Mouse (Mus musculus) forebrain, embryonic 10.5 days (tissue): ENCODE results near the gene Mylip. TPM values are rescaled to one million over a fixed set of nuclear protein-coding genes. Genes with fewer than 3 reads are reported as not detected.
A peak's percentile ranks its signal among the peaks of the same experiment; 100 is the strongest.

Experiments
- DNase-seq: peaks from one replicate; pipeline ENCODE4 v3.0.0-alpha.2; 2017; ENCODE audit warnings: low spot score; ENCODE audit errors: extremely low spot score
- H3K27ac ChIP-seq: fragments of 300-500 bp; sonication (generic); 2 replicates; pipeline ENCODE4 v1.5.1; 2016; ENCODE audit warnings: mild to moderate bottlenecking
- H3K27me3 ChIP-seq: fragments of 300-500 bp; sonication (generic); 2 replicates; pipeline ENCODE4 v1.6.1; 2016; ENCODE audit warnings: mild to moderate bottlenecking; ENCODE audit not compliant: poor library complexity, severe bottlenecking
- H3K36me3 ChIP-seq: fragments of 300-500 bp; sonication (generic); replicated peaks from 2 replicates; pipeline ENCODE4 v1.6.1; 2016; ENCODE audit warnings: mild to moderate bottlenecking, moderate library complexity
- H3K4me1 ChIP-seq: fragments of 300-500 bp; sonication (generic); 2 replicates; pipeline ENCODE4 v1.6.1; 2016
- H3K4me3 ChIP-seq: fragments of 300-500 bp; sonication (generic); 2 replicates; pipeline ENCODE4 v1.5.1; 2016; ENCODE audit warnings: mild to moderate bottlenecking, moderate library complexity
- H3K9me3 ChIP-seq: fragments of 300-500 bp; sonication (generic); 2 replicates; pipeline ENCODE4 v1.6.1; 2016; ENCODE audit warnings: mild to moderate bottlenecking, moderate library complexity
- WGBS: fragments of 180-500 bp; shearing (Covaris S2); methylation state at CpG from one replicate; pipeline ENCODE4 v1.1.7; 2016; 5-methylcytosine and 5-hydroxymethylcytosine counted together
- polyA plus RNA-seq: library from polyadenylated mRNA; unstranded; fragments of >200 nt; fragmentation: Nextera tagmentation; extraction: Ambion mirVana; gene quantifications from 2 replicates; pipeline ENCODE4 v1.2.1, GENCODE M21; 2016

Gene Mylip
- 4.1 and 4.9 TPM in 2 replicates for polyA plus RNA-seq

DNA sequence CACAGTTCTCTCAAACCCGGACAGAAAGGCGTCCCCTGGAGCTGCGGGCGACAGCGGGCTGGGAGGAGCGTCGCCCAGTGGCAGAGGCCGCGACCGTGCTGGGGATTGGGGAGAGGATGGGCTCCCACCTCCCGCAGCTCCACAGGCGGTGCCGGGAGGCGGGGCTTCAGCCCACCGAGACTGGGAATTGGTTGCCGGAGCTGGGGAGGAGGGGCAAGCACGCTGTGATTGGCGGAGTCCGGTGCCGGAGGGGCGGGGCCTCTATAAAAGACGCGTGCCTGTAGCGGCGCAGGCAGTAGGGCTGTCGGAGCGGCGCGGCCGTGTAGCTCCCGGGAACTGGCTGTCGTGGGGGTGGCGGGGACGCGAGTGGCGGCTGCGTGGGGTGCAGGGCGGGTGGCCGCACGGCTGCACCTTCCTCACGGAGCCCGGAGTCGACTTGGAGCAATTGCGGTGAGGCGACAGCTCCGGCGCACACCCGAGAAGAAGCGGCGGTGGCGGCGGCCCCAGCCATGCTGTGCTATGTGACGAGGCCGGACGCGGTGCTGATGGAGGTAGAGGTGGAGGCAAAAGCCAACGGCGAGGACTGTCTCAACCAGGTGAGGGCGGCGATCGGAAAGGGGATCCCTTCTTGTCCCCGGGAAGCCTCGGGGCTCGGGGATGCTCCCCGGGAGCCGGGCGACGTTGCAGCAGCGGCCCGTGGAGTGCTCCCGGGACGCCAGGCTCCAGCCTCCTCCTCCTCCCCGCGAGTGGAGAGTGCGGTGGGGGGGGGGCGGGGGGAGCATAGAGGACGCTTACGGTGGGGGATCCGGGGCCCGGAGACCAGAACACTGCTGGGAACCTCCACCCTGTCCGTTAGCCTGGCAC is at the start of gene Mylip:
Gene Mylip (plus strand): TSS at position 295 of the 864 bp plus-strand sequence.
- peak; percentile 97 for DNase-seq
- peaks cover 26% of the 10 kb centered on the region for H3K27me3 ChIP-seq
- H3K36me3 ChIP-seq = no peaks in the 10 kb centered on the region
- WGBS = under 1% methylated on average over 80 of the region's 81 CpGs
- no peaks in the 10 kb centered on the region for H3K9me3 ChIP-seq
- H3K27ac ChIP-seq = peak within 1 kb of the TSS; percentile 88
- H3K4me3 ChIP-seq = peak within 1 kb of the TSS; percentile 83
- H3K4me1 ChIP-seq = peaks cover 58% of the 10 kb centered on the region

DNA sequence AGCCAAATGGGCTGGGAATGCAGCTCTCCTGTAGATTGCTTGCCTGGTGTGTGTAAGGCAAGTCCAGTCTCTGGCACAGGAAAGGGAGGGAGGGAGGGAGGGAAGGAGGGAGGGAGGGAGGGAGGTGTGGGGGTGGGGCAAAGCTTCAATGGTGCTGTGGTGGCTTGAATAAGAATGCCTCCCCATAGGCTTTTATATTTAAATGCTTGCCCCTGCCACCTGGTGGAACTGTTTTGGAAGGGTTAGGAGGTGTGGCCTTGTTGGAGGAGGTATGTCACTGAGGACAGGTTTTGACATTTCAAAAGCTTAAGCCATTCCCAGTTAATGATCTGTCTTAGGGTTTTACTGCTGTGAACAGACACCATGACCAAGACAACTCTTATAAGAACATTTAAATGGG is 47.6 kb upstream of the Mylip start:
- DNase-seq = no peak
- Histone ChIP-seq H3K27ac (no peak overlapping the region), H3K4me3 (no peak overlapping the region)

DNA sequence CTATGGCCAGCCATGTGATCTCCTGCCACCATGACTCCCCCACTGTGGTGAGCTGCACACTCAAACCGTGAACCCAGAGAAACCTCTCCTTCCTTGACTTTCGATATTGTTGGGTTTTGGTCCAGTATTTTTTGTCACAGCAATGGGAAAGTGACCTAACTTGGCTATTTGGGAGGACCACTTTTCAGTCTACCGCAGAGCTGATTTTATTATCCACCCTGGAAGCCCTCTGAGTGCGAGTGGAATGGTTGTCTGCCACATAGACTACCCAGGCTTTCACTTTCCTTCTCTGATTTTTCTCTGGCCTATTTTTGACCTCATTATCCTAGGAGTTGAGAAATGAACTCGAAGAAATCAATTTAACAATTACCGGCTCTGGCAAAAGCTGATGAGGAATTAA is 46.0 kb upstream of the Mylip start:
- H3K4me3 ChIP-seq = no peak overlapping the region
- WGBS = 92% methylated on average over 6 of the region's 6 CpGs
- DNase-seq = no peak
- no peaks in the 10 kb centered on the region for H3K36me3 ChIP-seq
- no peaks in the 10 kb centered on the region for H3K27me3 ChIP-seq
- no peak overlapping the region for H3K27ac ChIP-seq
- no peaks in the 10 kb centered on the region for H3K9me3 ChIP-seq
- H3K4me1 ChIP-seq = peaks cover 11% of the 10 kb centered on the region

More for the DNA sequence above, 47.6 kb upstream of the Mylip start:
- Histone ChIP-seq H3K4me1 (peaks cover 11% of the 10 kb centered on the region), H3K27me3 (no peaks in the 10 kb centered on the region), H3K9me3 (no peaks in the 10 kb centered on the region), H3K36me3 (no peaks in the 10 kb centered on the region)

DNA sequence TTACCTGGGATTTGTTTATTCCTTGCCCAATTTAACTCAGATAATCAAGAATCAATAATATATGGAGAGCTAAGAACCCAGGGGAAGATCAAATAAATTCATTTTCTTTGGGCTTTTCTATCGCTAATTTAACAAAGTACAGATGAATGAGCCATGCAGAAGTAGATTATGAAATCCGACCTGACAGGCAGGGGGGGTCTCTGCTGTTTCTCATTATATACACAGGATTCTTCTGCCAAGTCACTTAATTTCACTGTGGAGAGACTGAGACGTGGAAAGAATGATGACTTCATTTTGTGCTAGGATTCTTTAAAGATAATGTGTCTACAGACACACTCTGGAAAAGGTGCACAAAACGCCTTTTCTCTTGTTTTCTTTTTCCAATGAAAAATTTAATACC is 45.6 kb upstream of the Mylip start:
- DNase-seq = no peak
- H3K36me3 ChIP-seq = no peaks in the 10 kb centered on the region
- no peak overlapping the region for H3K27ac ChIP-seq
- H3K4me3 ChIP-seq = no peak overlapping the region
- peaks cover 11% of the 10 kb centered on the region for H3K4me1 ChIP-seq
- 77% methylated on average over 4 of the region's 4 CpGs for WGBS
- H3K9me3 ChIP-seq = no peaks in the 10 kb centered on the region
- no peaks in the 10 kb centered on the region for H3K27me3 ChIP-seq

DNA sequence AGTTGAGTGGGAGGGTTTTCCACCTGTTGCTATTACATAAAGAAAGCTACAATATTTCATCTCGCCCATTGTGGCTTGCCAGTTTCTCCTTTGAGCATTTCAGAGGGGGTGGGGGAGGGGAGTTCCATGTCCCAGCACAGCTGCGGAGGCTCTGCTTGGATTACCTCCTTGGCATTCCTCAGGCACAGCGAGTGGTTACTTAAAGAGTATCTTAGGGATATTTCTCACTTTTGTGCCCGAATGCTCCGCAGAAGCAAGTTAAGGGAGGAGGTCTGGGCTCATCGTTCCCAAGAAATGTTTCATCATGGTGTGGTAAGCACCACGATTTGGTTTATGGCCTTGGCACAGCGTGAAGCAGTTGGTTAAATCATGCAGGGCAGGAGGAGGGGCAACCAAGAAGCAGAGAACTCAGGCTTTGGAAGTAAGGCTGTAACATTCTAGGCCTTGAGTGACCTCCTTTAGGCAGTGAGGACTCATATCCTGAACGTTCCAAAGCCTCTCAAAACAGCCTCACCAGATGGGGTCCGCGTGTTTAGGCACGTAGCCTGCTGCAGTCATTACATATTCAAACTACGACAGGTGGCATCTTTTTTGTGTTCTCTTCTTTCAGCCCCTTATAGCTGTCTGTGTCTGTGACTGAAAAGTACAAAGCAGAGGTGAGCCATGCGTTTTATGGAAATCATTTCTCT is 43.9 kb upstream of the Mylip start:
- Histone ChIP-seq H3K4me3 (no peak overlapping the region), H3K4me1 (peaks cover 11% of the 10 kb centered on the region), H3K36me3 (no peaks in the 10 kb centered on the region), H3K27me3 (no peaks in the 10 kb centered on the region), H3K9me3 (no peaks in the 10 kb centered on the region), H3K27ac (0 out of 2 replicates have a peak overlapping the region, but pooled peaks have one; percentile 44)
- peak; percentile 20 for DNase-seq
- WGBS = 28% methylated on average over 14 of the region's 14 CpGs

DNA sequence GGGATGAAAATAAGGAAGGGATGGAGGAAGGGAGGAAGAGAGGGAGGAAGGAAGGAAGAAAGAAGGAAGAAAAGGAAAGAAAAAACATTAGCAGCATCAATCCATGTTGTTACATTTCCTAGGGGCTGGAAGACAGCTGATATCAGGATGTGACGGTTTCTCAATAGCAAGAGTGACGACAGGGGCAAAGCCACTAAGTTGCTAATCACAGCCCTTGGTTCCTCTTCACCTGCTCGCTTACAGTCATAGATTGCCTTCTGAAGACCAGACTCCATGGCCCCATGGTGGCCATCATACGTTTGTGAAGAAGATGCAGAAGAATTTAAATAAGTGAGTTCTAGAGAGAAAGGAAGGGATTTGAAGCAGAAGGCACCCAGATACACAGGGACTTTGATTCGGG is 38.1 kb upstream of the Mylip start:
- WGBS = 88% methylated on average over 5 of the region's 5 CpGs
- H3K4me3 ChIP-seq = no peak overlapping the region
- H3K27ac ChIP-seq = no peak overlapping the region
- no peaks in the 10 kb centered on the region for H3K36me3 ChIP-seq
- H3K9me3 ChIP-seq = no peaks in the 10 kb centered on the region
- no peak for DNase-seq
- H3K4me1 ChIP-seq = no peaks in the 10 kb centered on the region
- H3K27me3 ChIP-seq = no peaks in the 10 kb centered on the region

DNA sequence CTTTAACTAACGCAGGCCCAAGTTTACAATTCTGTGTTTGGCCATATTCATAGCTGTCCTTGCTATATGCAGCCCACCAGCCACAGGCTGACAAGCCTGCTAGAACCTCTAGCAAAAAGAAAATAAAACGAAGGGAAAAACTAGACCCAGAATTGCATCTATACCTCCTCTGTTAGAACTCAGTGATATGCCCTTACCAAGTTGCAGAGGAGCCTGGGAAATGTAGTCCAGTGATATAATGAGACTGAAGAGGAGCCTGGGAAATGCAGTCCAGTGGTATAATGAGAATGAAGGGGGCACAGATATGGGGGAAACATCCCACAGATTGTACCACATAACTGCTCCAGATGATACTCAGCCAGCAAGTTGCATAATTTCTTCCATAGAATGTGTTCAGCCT is 34.7 kb upstream of the Mylip start:
- no peak for DNase-seq
- Histone ChIP-seq H3K9me3 (no peaks in the 10 kb centered on the region), H3K27me3 (no peaks in the 10 kb centered on the region), H3K4me1 (no peaks in the 10 kb centered on the region), H3K4me3 (no peak overlapping the region), H3K27ac (no peak overlapping the region), H3K36me3 (no peaks in the 10 kb centered on the region)
- 79% methylated on average over 2 of the region's 2 CpGs for WGBS

DNA sequence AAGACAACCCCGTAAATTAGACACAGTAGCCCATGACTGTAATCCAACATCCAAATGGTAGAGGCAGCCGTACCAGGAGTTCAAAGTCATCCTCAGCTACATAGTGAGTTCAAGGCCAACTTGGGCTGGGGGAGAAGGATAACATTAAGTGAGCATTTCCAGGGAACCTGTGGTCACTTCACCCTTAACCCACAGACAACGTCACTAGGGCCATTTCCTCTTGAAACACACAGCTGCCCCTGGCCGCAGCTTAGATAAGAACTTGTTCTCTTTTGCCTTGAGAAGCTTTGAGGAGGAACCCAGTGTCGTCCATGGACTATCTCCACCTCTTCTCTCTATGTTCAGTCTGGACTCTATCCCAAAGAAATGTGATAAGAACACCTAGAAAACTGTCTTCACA is 31.3 kb upstream of the Mylip start:
- WGBS = 86% methylated on average over 5 of the region's 5 CpGs
- H3K9me3 ChIP-seq = 0 out of 2 replicates have a peak, but pooled peaks cover 4% of the 10 kb centered on the region
- H3K4me3 ChIP-seq = no peak overlapping the region
- no peak overlapping the region for H3K27ac ChIP-seq
- H3K27me3 ChIP-seq = no peaks in the 10 kb centered on the region
- H3K4me1 ChIP-seq = no peaks in the 10 kb centered on the region
- no peak for DNase-seq
- H3K36me3 ChIP-seq = no peaks in the 10 kb centered on the region

DNA sequence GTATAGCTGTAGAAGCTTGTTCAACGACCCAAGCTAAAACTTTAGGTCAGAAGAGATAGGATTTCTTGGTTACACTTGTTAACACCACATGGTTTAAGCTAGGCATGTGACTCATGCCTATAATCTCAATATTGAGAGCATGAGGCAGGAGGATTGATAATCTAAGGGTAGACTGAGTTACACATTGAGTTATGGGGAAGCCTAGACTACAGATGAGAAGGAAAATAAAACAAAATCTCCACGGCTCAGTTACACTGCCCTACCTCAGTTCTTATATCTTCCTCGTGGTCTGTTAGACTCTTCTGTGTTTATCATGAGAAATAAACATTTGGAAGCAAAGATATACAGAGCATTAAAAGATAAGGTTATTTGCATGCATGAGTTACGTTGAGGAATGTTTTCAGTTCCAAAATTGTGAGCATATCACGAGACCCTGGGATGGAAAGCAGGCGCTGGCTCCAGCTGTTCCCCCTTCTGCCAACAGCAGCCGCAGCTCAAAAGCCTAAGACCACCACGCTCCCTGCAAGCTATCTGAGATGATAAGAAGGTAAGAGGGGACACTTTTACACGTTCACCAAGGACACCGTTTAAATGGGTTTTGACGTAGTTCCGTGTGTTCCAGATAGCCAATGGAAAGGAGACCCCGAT is 30.7 kb upstream of the Mylip start:
- 92% methylated on average over 13 of the region's 13 CpGs for WGBS
- H3K27ac ChIP-seq = no peak overlapping the region
- 0 out of 2 replicates have a peak, but pooled peaks cover 4% of the 10 kb centered on the region for H3K9me3 ChIP-seq
- no peaks in the 10 kb centered on the region for H3K4me1 ChIP-seq
- DNase-seq = no peak
- no peak overlapping the region for H3K4me3 ChIP-seq
- no peaks in the 10 kb centered on the region for H3K36me3 ChIP-seq
- no peaks in the 10 kb centered on the region for H3K27me3 ChIP-seq

DNA sequence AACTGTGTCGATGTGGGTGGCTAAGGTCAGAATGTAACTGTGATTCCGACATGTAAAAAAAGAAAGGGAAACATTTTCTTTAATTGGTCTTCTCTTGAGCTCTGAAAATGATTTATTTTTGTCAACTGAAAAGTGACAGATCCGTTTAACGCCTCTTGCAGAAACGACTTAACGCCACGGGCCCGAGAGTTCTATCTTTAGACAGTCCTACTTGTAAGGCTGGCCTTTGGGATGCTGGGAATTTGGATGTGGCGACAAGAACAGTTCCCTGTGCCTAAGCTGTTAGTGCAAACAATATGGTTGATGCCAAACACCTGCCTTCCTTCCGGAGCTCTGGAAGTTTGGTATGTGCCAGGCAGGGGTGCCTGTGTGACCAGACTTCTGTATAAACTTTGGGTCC is 23.8 kb upstream of the Mylip start:
- 90% methylated on average over 10 of the region's 10 CpGs for WGBS
- Histone ChIP-seq H3K4me3 (no peak overlapping the region), H3K9me3 (0 out of 2 replicates have a peak, but pooled peaks cover 4% of the 10 kb centered on the region), H3K27me3 (no peaks in the 10 kb centered on the region), H3K36me3 (no peaks in the 10 kb centered on the region), H3K27ac (no peak overlapping the region), H3K4me1 (no peaks in the 10 kb centered on the region)
- DNase-seq = no peak

DNA sequence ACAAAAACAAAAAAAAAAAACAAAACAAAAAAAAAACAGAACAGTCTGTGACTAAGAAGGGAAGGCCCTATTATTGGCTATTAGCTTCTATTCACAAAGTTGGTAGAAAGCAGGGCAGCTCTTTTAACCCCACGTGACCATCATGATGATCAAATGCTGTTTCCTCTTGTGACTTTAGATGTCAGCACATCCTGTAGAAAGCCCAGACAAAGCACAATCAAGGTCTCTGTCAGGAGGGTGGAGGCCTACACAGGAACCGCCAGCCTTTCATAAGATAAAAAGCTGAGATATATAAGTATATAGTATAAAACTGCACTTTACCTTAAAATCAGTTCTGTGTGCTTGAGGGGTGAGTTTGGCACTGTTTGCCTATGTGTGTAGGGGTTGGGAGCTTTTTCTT is 17.9 kb upstream of the Mylip start:
- H3K4me3 ChIP-seq = no peak overlapping the region
- DNase-seq = no peak
- 0 out of 2 replicates have a peak, but pooled peaks cover 7% of the 10 kb centered on the region for H3K27me3 ChIP-seq
- no peaks in the 10 kb centered on the region for H3K36me3 ChIP-seq
- no peak overlapping the region for H3K27ac ChIP-seq
- no peaks in the 10 kb centered on the region for H3K9me3 ChIP-seq
- H3K4me1 ChIP-seq = peaks cover 22% of the 10 kb centered on the region
- 79% methylated on average over 2 of the region's 2 CpGs for WGBS

DNA sequence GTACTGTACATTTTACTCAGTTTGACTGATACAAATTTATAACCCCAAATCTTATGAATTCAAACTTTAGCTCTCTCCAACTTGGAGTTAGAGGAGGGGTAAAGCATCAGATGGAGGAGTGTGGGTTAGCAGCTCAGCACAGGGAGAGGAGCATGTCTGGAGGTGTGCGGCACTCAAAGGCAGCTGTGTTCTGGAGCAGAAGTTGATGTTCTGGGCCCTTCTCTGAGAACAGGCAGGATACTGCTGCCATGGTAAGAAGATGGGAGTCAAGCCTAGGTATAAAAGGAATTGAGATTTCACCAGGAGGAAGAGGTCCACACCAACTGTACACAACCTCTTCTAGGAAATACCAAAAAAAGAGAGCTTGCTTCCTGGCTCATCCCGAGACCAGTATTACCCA is 17.1 kb upstream of the Mylip start:
- DNase-seq = no peak
- H3K27ac ChIP-seq = no peak overlapping the region
- H3K27me3 ChIP-seq = 0 out of 2 replicates have a peak, but pooled peaks cover 7% of the 10 kb centered on the region
- 91% methylated on average over 2 of the region's 2 CpGs for WGBS
- H3K36me3 ChIP-seq = no peaks in the 10 kb centered on the region
- peaks cover 24% of the 10 kb centered on the region for H3K4me1 ChIP-seq
- H3K4me3 ChIP-seq = no peak overlapping the region
- H3K9me3 ChIP-seq = no peaks in the 10 kb centered on the region
